Mouse (Mus musculus) lung, postnatal 25 days (tissue): ENCODE results near the gene Plxdc1.

Experiments used
- DNase-seq: peaks from one replicate; pipeline ENCODE4 v3.0.0; 2022; ENCODE audit warnings: low spot score

The Plxdc1 gene

GRCm38 (mm10) chr11:97985727-97986677, at the start of gene Plxdc1:
Gene Plxdc1, minus strand, starts transcription at chr11:97986444.
- no peak for DNase-seq

- DNase-seq, result no peak
These were observed 49.7 kb upstream of the Plxdc1 start for GRCm38 (mm10) chr11:98035977-98036377.

- DNase-seq, result no peak
These were observed 48.6 kb upstream of the Plxdc1 start for GRCm38 (mm10) chr11:98034840-98035239.

- DNase-seq, result no peak
These were observed 47.8 kb upstream of the Plxdc1 start for GRCm38 (mm10) chr11:98034061-98034460.

GRCm38 (mm10) chr11:98031443-98031770, 45.2 kb upstream of the Plxdc1 start:
- peak; percentile 71 for DNase-seq

- no peak for DNase-seq
These were observed 44.6 kb upstream of the Plxdc1 start for GRCm38 (mm10) chr11:98030701-98031442.

- no peak for DNase-seq
These were observed 41.5 kb upstream of the Plxdc1 start for GRCm38 (mm10) chr11:98027785-98028184.

- DNase-seq, result no peak
These were observed 41.0 kb upstream of the Plxdc1 start for GRCm38 (mm10) chr11:98027297-98027688.

GRCm38 (mm10) chr11:98026570-98027296, 40.5 kb upstream of the Plxdc1 start, which contains the start of gene Rpl19:
Gene Rpl19, plus strand, starts transcription at chr11:98026710.
- peak; percentile 93 for DNase-seq

- no peak for DNase-seq
These were observed 40.0 kb upstream of the Plxdc1 start for GRCm38 (mm10) chr11:98026248-98026569.

GRCm38 (mm10) chr11:98024516-98024915, 38.3 kb upstream of the Plxdc1 start:
- no peak for DNase-seq

GRCm38 (mm10) chr11:98022555-98023371, 36.5 kb upstream of the Plxdc1 start, which contains the start of gene Cacnb1:
Gene Cacnb1, minus strand, starts transcription at chr11:98023034.
- no peak for DNase-seq

GRCm38 (mm10) chr11:98022253-98022554, 36.0 kb upstream of the Plxdc1 start:
- no peak for DNase-seq

GRCm38 (mm10) chr11:98021565-98022252, 35.5 kb upstream of the Plxdc1 start:
- DNase-seq, result no peak

- DNase-seq, result no peak
These were observed 34.9 kb upstream of the Plxdc1 start for GRCm38 (mm10) chr11:98021118-98021517.

GRCm38 (mm10) chr11:98020710-98021109, 34.5 kb upstream of the Plxdc1 start:
- DNase-seq, result no peak

GRCm38 (mm10) chr11:98019883-98020610, 33.8 kb upstream of the Plxdc1 start:
- DNase-seq, result no peak

- DNase-seq, result no peak
These were observed 32.8 kb upstream of the Plxdc1 start for GRCm38 (mm10) chr11:98018858-98019641.

GRCm38 (mm10) chr11:98018222-98018621, 32.0 kb upstream of the Plxdc1 start:
- no peak for DNase-seq

- DNase-seq, result no peak
These were observed 30.6 kb upstream of the Plxdc1 start for GRCm38 (mm10) chr11:98016824-98017223.
